Mouse (Mus musculus): ENCODE measurements around the gene Fam171b. TPM values are rescaled to one million over a fixed set of nuclear protein-coding genes. Genes with fewer than 3 reads are reported as not detected.

Fam171b gene
- total RNA-seq, 2 experiments from 2014 or later = 204 to 206 TPM

DNA sequence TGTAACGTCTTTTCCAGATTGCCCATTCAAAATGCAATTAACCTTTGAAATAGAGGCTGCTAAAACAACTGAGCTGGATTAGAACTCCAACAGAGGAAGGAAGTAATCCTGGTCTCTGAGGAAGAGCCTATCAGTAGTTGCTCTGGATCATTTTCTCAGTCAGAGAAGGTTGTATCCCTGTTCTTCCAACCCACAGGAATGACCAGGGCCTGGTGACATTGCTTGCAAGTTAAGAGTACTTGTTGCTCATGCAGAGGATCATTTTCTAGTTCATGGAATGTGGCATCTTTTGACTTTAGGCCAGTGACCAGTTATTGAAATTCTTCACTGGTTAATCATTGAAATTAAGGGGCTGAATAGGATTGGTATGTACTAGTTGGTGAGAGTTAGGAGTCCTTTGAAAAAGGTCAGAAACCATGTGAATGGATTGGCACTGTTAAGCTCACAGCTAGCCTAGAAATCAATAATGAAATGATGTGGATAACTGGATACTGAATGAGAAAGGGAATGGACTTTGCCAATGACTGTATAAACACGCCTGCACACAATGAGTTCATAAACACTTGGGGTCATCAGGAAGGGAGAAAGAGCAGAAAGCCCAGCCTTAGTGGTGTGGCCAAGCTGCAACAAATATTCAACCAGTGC lies 89.6 kb downstream of the Fam171b start:
- H3K27ac ChIP-seq = no peak overlapping the region
- no peak for TF ChIP-seq CTCF (IDR thresholded peaks at IDR 0.05)
- no peak overlapping the region for H3K4me3 ChIP-seq
- DNase-seq (ENCODE audit: extremely low spot score in 1 of 2, low spot score in 2 of 2) = no peak
- intact Hi-C loops (cut with DNase I) = no loop called here

DNA sequence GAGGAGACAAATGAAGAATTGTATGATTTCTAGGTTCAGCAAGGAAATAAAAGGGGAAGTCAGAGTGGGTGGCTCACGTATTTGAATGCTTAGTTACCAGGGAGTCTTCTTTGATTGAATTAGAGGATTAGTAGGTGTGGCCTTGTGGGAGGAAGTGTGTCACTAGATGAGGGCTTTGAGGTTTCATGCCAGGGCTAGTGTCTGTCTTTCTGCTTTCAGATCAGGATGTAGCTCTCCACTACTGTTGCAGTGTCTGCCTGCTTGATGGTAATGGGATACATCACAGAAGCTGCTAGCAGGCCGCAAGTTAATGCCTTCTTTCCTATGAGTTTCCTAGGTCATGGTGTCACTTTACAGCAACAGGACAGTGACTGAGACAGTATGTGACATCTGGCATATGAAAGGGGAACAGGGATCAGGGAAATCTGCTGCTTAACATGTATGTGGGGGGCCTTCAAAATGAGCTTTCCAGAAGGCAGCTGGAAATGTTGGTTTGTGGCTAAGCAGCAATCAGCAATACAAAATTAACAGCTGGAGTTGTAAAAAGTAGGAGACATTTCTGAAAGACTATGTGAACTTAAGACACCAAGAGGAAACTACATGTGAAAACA lies 117.1 kb downstream of the Fam171b start:
- no peak overlapping the region for H3K27ac ChIP-seq
- TF ChIP-seq CTCF (IDR thresholded peaks at IDR 0.05) = no peak
- no peak overlapping the region for H3K4me3 ChIP-seq
- intact Hi-C loops (cut with DNase I) = no loop called here
- DNase-seq (ENCODE audit: extremely low spot score in 1 of 2, low spot score in 2 of 2) = no peak

Other genes with a start within 250 kb of the Fam171b start
- 100 to 1,000 TPM; 143 to 148 TPM for gene Zc3h15, start 168.2 kb upstream of the Fam171b start, total RNA-seq (2021)
- 100 to 1,000 TPM; 135 to 149 TPM for gene Itgav, start 88.2 kb upstream of the Fam171b start, total RNA-seq (2021)
- gene Zswim2, start 128.6 kb downstream of the Fam171b start, total RNA-seq (2021) = not detected
- gene Gm13698, start 143.1 kb downstream of the Fam171b start, total RNA-seq (2021) = 1 to 10 TPM; 1.6 to 1.7 TPM
- gene Gm13693, start 148.9 kb downstream of the Fam171b start, total RNA-seq (2021) = 1 to 10 TPM; 1.6 to 1.7 TPM
- gene Gm13695, start 154.7 kb downstream of the Fam171b start, total RNA-seq (2021) = not detected
- 1 to 10 TPM; 1.6 to 1.7 TPM for gene Gm13696, start 160.5 kb downstream of the Fam171b start, total RNA-seq (2021)
- gene Gm13694, start 166.3 kb downstream of the Fam171b start, total RNA-seq (2021) = 1 to 10 TPM; 1.6 to 1.7 TPM
- gene Gm13697, start 172.1 kb downstream of the Fam171b start, total RNA-seq (2021) = 1 to 10 TPM; 1.6 to 1.7 TPM
- gene Gm13691, start 177.9 kb downstream of the Fam171b start, total RNA-seq (2021) = 1 to 10 TPM; 1.6 to 1.7 TPM